Mouse (Mus musculus) heart, embryonic 11.5 days (tissue): ENCODE results near the gene Lgr5. TPM values are rescaled to one million over a fixed set of nuclear protein-coding genes. Genes with fewer than 3 reads are reported as not detected.

Experiments
- ATAC-seq: fragments of 200-750 bp; cut with Nextera tagmentation; replicated peaks from 2 replicates; pipeline ENCODE4 v1.8.0; 2017; ENCODE audit warnings: moderate library complexity; ENCODE audit not compliant: insufficient number of reproducible peaks, low FRiP score, low TSS enrichment
- H3K27ac ChIP-seq: fragments of 300-500 bp; sonication (generic); 2 replicates; pipeline ENCODE4 v1.5.1; 2014; ENCODE audit warnings: mild to moderate bottlenecking, low read depth, low read length
- H3K27me3 ChIP-seq: fragments of 300-500 bp; sonication (generic); 2 replicates; pipeline ENCODE4 v1.6.1; 2014; ENCODE audit warnings: mild to moderate bottlenecking, low read length, mixed read lengths; ENCODE audit not compliant: control insufficient read depth, insufficient read depth
- H3K36me3 ChIP-seq: fragments of 300-500 bp; sonication (generic); 2 replicates; pipeline ENCODE4 v1.6.1; 2014; ENCODE audit warnings: mild to moderate bottlenecking, low read length, moderate library complexity, mixed read lengths; ENCODE audit not compliant: control insufficient read depth, insufficient read depth
- H3K4me1 ChIP-seq: fragments of 300-500 bp; sonication (generic); 2 replicates; pipeline ENCODE4 v1.6.1; 2014; ENCODE audit warnings: low read length; ENCODE audit not compliant: control insufficient read depth, insufficient read depth
- H3K4me2 ChIP-seq: fragments of 300-500 bp; sonication (generic); 2 replicates; pipeline ENCODE4 v1.6.1; 2014; ENCODE audit warnings: mild to moderate bottlenecking, moderate library complexity
- H3K4me3 ChIP-seq: fragments of 300-500 bp; sonication (generic); 2 replicates; pipeline ENCODE4 v1.5.1; 2014; ENCODE audit warnings: low read depth, low read length
- H3K9ac ChIP-seq: fragments of 300-500 bp; sonication (generic); 2 replicates; pipeline ENCODE4 v1.6.1; 2014; ENCODE audit warnings: mild to moderate bottlenecking, low read depth, low read length, moderate library complexity
- H3K9me3 ChIP-seq: fragments of 300-500 bp; sonication (generic); replicated peaks from 2 replicates; pipeline ENCODE4 v1.6.1; 2016; ENCODE audit warnings: low read length; ENCODE audit not compliant: control insufficient read depth
- WGBS: fragments of 180-500 bp; shearing (Covaris S2); extraction: QIAGEN DNeasy Blood & Tissue Kit; methylation state at CpG from one replicate; pipeline ENCODE4 v1.1.7; 2014; ENCODE audit not compliant: insufficient replicate concordance; 5-methylcytosine and 5-hydroxymethylcytosine counted together
- polyA plus RNA-seq: library from polyadenylated mRNA; unstranded; fragments of >200 nt; fragmentation: Nextera tagmentation; extraction: Ambion mirVana; gene quantifications from 2 replicates; pipeline ENCODE4 v1.2.1, GENCODE M21; 2014

The Lgr5 gene
- polyA plus RNA-seq, 1 experiment from 2014 or later = 0.66 TPM

DNA sequence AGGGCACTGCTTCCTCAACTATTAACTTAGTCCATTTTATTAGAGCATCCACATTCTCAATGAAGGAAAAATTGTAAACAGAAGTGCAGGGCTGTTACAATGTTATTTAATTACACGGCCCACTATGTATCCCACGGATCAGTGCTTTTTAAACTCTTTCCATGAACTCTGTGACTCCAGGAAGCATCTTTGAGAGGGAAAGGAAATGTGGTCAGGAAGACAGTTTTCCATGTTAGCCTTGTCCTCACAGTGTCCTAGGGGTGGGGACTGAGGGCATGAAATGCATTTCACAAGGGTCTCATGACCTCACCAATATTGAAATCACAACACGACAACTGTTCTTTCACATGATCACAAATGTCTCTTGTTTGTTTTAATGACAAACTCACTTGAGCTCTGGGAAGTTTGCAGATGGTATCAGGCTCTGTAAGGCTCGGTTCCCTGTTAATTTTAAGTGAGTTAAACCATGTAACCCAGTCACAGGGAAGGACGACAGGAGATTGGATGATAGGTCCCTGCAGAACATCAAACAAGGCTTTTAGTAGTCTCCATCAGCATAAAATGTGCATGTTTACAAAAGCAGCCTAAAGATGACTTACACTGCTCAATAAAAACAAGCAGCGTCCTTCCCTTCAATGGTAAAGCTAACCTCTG, 130.1 kb downstream of the Lgr5 start:
- H3K9ac ChIP-seq = no peak overlapping the region
- no peak for ATAC-seq
- no peak overlapping the region for H3K4me3 ChIP-seq
- H3K4me2 ChIP-seq = no peak overlapping the region
- H3K9me3 ChIP-seq = no peaks in the 10 kb centered on the region
- no peaks in the 10 kb centered on the region for H3K4me1 ChIP-seq
- no peaks in the 10 kb centered on the region for H3K27me3 ChIP-seq
- no peaks in the 10 kb centered on the region for H3K36me3 ChIP-seq
- H3K27ac ChIP-seq = no peak overlapping the region
- 53% methylated on average over 6 of the region's 6 CpGs for WGBS

DNA sequence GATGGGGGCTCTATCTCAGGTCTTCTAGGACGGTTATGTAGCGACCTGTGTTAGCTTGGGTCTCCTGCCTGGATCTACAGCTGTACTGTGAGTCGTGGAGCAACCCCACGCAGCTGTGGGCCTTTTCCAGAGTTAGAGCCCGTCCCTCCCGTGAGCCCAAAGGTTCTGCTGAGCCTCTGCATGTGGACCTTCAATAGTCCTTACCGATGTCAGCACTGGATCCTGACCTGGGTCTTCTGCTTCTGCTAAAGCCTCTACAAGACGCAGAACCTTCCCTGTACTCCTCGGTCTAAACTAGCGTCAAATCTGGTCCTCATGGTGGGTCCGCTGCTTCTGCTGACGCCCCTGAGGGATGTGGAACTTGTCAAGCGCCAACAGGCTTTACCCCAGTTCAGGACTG, 139.0 kb downstream of the Lgr5 start:
- no peaks in the 10 kb centered on the region for H3K9me3 ChIP-seq
- no peaks in the 10 kb centered on the region for H3K36me3 ChIP-seq
- no peak overlapping the region for H3K9ac ChIP-seq
- no peak overlapping the region for H3K4me3 ChIP-seq
- no peaks in the 10 kb centered on the region for H3K27me3 ChIP-seq
- 85% methylated on average over 13 of the region's 13 CpGs for WGBS
- H3K27ac ChIP-seq = no peak overlapping the region
- H3K4me1 ChIP-seq = no peaks in the 10 kb centered on the region
- no peak for ATAC-seq
- no peak overlapping the region for H3K4me2 ChIP-seq

GRCm38 (mm10) chr10:115437286-115437685, 150.3 kb downstream of the Lgr5 start:
- peaks cover 8% of the 10 kb centered on the region; the same call in 1 of the 2 replicates for H3K36me3 ChIP-seq
- H3K27ac ChIP-seq = no peak overlapping the region
- no peak overlapping the region for H3K9ac ChIP-seq
- no peak for ATAC-seq
- 84% methylated on average over 4 of the region's 4 CpGs for WGBS
- H3K27me3 ChIP-seq = no peaks in the 10 kb centered on the region
- no peak overlapping the region for H3K4me2 ChIP-seq
- no peaks in the 10 kb centered on the region for H3K9me3 ChIP-seq
- no peaks in the 10 kb centered on the region for H3K4me1 ChIP-seq
- H3K4me3 ChIP-seq = no peak overlapping the region

- no peaks in the 10 kb centered on the region for H3K4me1 ChIP-seq
- no peak for ATAC-seq
- H3K36me3 ChIP-seq = peaks cover 16% of the 10 kb centered on the region
- H3K27me3 ChIP-seq = no peaks in the 10 kb centered on the region
- no peaks in the 10 kb centered on the region for H3K9me3 ChIP-seq
- H3K4me3 ChIP-seq = no peak overlapping the region
- H3K4me2 ChIP-seq = no peak overlapping the region
- H3K9ac ChIP-seq = no peak overlapping the region
- WGBS = 81% methylated on average over 2 of the region's 2 CpGs
- no peak overlapping the region for H3K27ac ChIP-seq
Measured at GRCm38 (mm10) chr10:115425351-115425750, 162.2 kb downstream of the Lgr5 start.

GRCm38 (mm10) chr10:115421976-115422375, 165.6 kb downstream of the Lgr5 start:
- no peaks in the 10 kb centered on the region for H3K9me3 ChIP-seq
- H3K36me3 ChIP-seq = peaks cover 10% of the 10 kb centered on the region; the same call in 1 of the 2 replicates
- no peak overlapping the region for H3K27ac ChIP-seq
- no peaks in the 10 kb centered on the region for H3K4me1 ChIP-seq
- WGBS = 90% methylated on average over 4 of the region's 4 CpGs
- no peaks in the 10 kb centered on the region for H3K27me3 ChIP-seq
- H3K4me2 ChIP-seq = no peak overlapping the region
- H3K4me3 ChIP-seq = no peak overlapping the region
- no peak for ATAC-seq
- no peak overlapping the region for H3K9ac ChIP-seq

GRCm38 (mm10) chr10:115414056-115414455, 173.5 kb downstream of the Lgr5 start:
- Histone ChIP-seq H3K9me3 (no peaks in the 10 kb centered on the region), H3K36me3 (peaks cover 42% of the 10 kb centered on the region), H3K9ac (no peak overlapping the region), H3K27ac (no peak overlapping the region), H3K27me3 (no peaks in the 10 kb centered on the region), H3K4me2 (no peak overlapping the region), H3K4me3 (no peak overlapping the region), H3K4me1 (no peaks in the 10 kb centered on the region)
- WGBS = 85% methylated on average over 3 of the region's 3 CpGs
- no peak for ATAC-seq

DNA sequence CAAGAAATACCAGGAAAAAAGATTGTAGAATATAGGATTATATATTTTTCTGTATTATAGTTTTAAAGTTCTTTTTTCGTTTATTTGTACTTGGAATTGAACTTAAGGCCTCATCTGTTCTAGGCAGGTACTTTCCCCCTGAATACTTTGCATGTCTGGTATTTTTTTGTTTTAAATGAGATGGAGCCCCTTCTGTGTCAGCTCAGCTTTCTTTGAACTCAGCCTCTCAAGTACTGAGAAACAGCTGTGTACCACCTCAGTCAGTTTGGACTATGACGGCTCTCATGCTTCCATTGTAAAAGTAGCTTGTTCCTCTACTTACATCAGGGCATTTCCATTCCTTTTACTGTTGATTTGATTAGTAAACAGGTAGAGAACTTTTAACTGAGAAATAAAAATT, 174.1 kb downstream of the Lgr5 start:
- Histone ChIP-seq H3K27me3 (no peaks in the 10 kb centered on the region), H3K4me1 (no peaks in the 10 kb centered on the region), H3K27ac (no peak overlapping the region), H3K9ac (no peak overlapping the region), H3K36me3 (peaks cover 40% of the 10 kb centered on the region), H3K9me3 (no peaks in the 10 kb centered on the region), H3K4me2 (no peak overlapping the region), H3K4me3 (no peak overlapping the region)
- 95% methylated on average over 2 of the region's 2 CpGs for WGBS
- ATAC-seq = no peak

DNA sequence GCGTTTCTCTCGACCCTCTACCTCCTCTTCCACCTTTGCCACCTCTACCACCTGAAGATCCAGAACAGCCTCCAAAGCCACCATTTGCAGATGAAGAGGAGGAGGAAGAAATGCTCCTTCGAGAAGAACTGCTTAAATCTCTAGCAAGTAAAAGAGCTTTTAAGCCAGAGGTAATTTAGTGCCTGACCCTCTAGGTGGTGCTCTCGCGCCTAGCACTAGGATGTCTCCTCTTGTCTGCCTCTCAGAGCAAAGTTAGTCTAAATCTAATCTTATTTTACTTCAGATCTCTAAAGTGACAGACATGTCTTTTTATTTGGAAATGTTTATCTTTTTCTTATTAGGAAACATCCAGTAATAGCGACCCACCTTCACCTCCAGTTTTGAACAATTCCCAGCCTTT, 181.2 kb downstream of the Lgr5 start:
- Histone ChIP-seq H3K27ac (no peak overlapping the region), H3K4me3 (no peak overlapping the region), H3K27me3 (no peaks in the 10 kb centered on the region), H3K9me3 (no peaks in the 10 kb centered on the region), H3K4me1 (no peaks in the 10 kb centered on the region), H3K9ac (no peak overlapping the region), H3K36me3 (peaks cover 28% of the 10 kb centered on the region), H3K4me2 (no peak overlapping the region)
- 69% methylated on average over 6 of the region's 6 CpGs for WGBS
- no peak for ATAC-seq
